Mouse (Mus musculus): Measurements from ENCODE around the gene Lrrc42.

The Lrrc42 gene

GRCm38 (mm10) chr4:107198072-107198471 lies 55.3 kb downstream of the Lrrc42 start:
- in situ Hi-C loops (cut with MboI, MseI): no loop called here

- in situ Hi-C loops (cut with MboI, MseI): no loop called here
Measured at GRCm38 (mm10) chr4:107196454-107196853, 56.9 kb downstream of the Lrrc42 start.

GRCm38 (mm10) chr4:107193841-107194240 lies 59.5 kb downstream of the Lrrc42 start:
- in situ Hi-C loops (cut with MboI, MseI): no loop called here

GRCm38 (mm10) chr4:107185703-107186102 lies 67.6 kb downstream of the Lrrc42 start:
- in situ Hi-C loops (cut with MboI, MseI): no loop called here

Measured in T-helper 2 cell (primary cell).